8 mouse cellular contexts compared by ENCODE assay signal in the genomic region with DNA sequence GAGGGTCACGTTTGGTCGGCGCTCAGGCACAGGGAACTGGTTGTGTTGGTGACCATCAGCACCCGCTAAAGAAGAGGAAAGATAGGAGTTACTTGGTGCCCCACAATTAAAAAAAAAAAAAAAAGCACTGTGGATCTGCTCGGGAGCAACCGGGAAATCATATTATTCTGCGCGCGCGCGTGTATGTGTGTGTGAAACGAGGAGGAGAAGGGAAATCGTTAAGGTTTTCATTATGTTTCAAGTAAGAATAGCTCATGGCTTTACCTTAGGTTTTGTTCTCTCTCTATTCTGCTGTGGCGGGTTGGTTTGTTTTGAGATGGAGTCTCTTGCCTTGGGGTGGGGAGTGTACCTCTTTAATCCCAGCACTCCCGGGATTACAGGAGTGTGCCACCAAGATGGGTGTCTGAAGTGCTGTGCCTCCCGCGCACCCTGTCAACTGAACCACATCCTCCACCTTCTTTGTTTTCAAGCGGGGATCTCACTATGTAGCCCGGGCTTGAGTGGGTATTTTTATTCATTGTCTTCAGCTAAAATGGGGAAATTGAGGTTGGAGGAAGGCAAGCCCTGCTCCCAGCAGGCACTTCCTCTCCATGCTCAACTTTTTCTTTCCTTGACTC. TPM values are rescaled to one million over a fixed set of nuclear protein-coding genes. Genes with fewer than 3 reads are reported as not detected.
DNase-seq lines count a peak whose midpoint lies in the region; ATAC-seq and TF ChIP-seq lines count a peak whose summit lies in the region.

No protein-coding gene starts in this region.

- H3K9me3 ChIP-seq in heart, postnatal 0 days (replicated peaks; ENCODE audit: control insufficient read depth, low read length), result no peaks in the 10 kb centered on the region
- H3K9me3 ChIP-seq in forebrain, embryonic 15.5 days, result no peaks in the 10 kb centered on the region
- no peaks in the 10 kb centered on the region for H3K9me3 ChIP-seq in liver, embryonic 16.5 days (replicated peaks; ENCODE audit: control insufficient read depth, low read length)

- WGBS in heart, postnatal 0 days, result 3% methylated on average over 19 of the region's 19 CpGs
- 4% methylated on average over 19 of the region's 19 CpGs for WGBS in forebrain, embryonic 15.5 days
- under 1% methylated on average over 19 of the region's 19 CpGs for WGBS in liver, embryonic 16.5 days (ENCODE audit: insufficient replicate concordance)

- DNase-seq in heart, postnatal 0 days (ENCODE audit: low spot score), result no peak
- DNase-seq in heart, adult 8-10 months (ENCODE audit: low spot score), result no peak
- peak; percentile 62 for DNase-seq in MEL-GATA-1-ER (ENCODE audit: extremely low read depth, low read depth)
- DNase-seq in thymus, postnatal 36 days, result peak; percentile 16 to 20
- no peak for DNase-seq in cerebellum, postnatal 10 days
- DNase-seq in gastrocnemius, postnatal 10 days, result no peak

- peak overlapping the region; percentile 72 for H3K4me3 ChIP-seq in heart, postnatal 0 days (ENCODE audit: low read depth, low read length)
- peak overlapping the region; percentile 90 for H3K4me3 ChIP-seq in forebrain, embryonic 15.5 days
- H3K4me3 ChIP-seq in liver, embryonic 16.5 days (ENCODE audit: low read depth, low read length), result peak overlapping the region; percentile 87

- H3K27me3 ChIP-seq in heart, postnatal 0 days (ENCODE audit: control insufficient read depth, insufficient read depth, low read length), result no peaks in the 10 kb centered on the region
- no peaks in the 10 kb centered on the region for H3K27me3 ChIP-seq in forebrain, embryonic 15.5 days
- H3K27me3 ChIP-seq in liver, embryonic 16.5 days (ENCODE audit: control insufficient read depth, insufficient read depth, low read depth, low read length), result no peaks in the 10 kb centered on the region

- peaks cover 40% of the 10 kb centered on the region for H3K4me1 ChIP-seq in heart, postnatal 0 days (ENCODE audit: control insufficient read depth, insufficient read depth)
- peaks cover 46% of the 10 kb centered on the region for H3K4me1 ChIP-seq in forebrain, embryonic 15.5 days
- H3K4me1 ChIP-seq in liver, embryonic 16.5 days (ENCODE audit: control insufficient read depth, low read depth, low read length), result peaks cover 28% of the 10 kb centered on the region

- no peak for TF ChIP-seq CTCF in heart, postnatal 0 days (IDR thresholded peaks at IDR 0.05; ENCODE audit: low read depth)

- H3K36me3 ChIP-seq in heart, postnatal 0 days (replicated peaks; ENCODE audit: control insufficient read depth, insufficient read depth, low read length), result peaks cover 16% of the 10 kb centered on the region
- peaks cover 13% of the 10 kb centered on the region; the same call in 1 of the 2 replicates for H3K36me3 ChIP-seq in forebrain, embryonic 15.5 days
- peaks cover 10% of the 10 kb centered on the region for H3K36me3 ChIP-seq in liver, embryonic 16.5 days (ENCODE audit: control insufficient read depth, insufficient read depth)

- peak overlapping the region; percentile 83 for H3K27ac ChIP-seq in heart, postnatal 0 days (ENCODE audit: low read depth)
- peak overlapping the region; percentile 86 for H3K27ac ChIP-seq in forebrain, embryonic 15.5 days (replicated peaks)
- peak overlapping the region; percentile 82 for H3K27ac ChIP-seq in liver, embryonic 16.5 days (ENCODE audit: low read length)

- no peak for ATAC-seq in heart, postnatal 0 days (ENCODE audit: insufficient read depth, low read depth)
- ATAC-seq in forebrain, embryonic 15.5 days (replicated peaks), result no peak
- no peak for ATAC-seq in liver, embryonic 16.5 days (ENCODE audit: low read depth)

- H3K4me2 ChIP-seq in heart, postnatal 0 days (ENCODE audit: low read depth, low read length), result peak overlapping the region; percentile 75
- peak overlapping the region; percentile 100 for H3K4me2 ChIP-seq in forebrain, embryonic 15.5 days (replicated peaks)
- peak overlapping the region; percentile 94 for H3K4me2 ChIP-seq in liver, embryonic 16.5 days (ENCODE audit: low read depth, low read length)

- TF ChIP-seq EP300 in heart, postnatal 0 days (IDR thresholded peaks at IDR 0.05; ENCODE audit: low read depth), result no peak

- H3K9ac ChIP-seq in heart, postnatal 0 days (replicated peaks; ENCODE audit: low read depth, low read length), result peak overlapping the region; percentile 72
- H3K9ac ChIP-seq in forebrain, embryonic 15.5 days (replicated peaks), result peak overlapping the region; percentile 92
- peak overlapping the region; percentile 91 for H3K9ac ChIP-seq in liver, embryonic 16.5 days (ENCODE audit: low read depth, low read length)

RNA-seq across cellular contexts. Expression of gene Ipo13, which starts 0.8 kb away (rescaled TPM):
- 23.3 and 23.5 TPM in 2 replicates for total RNA-seq in heart, postnatal 0 days (2014; rRNA removed; ENCODE audit: low replicate concordance)
- polyA plus RNA-seq in heart, postnatal 0 days (2015; fragmentation: Nextera tagmentation; extraction: Ambion mirVana), result 30.3 and 31.8 TPM in 2 replicates
- total RNA-seq in heart, adult 8-10 months (2022), result 10 to 100 TPM; 58.9 to 86.0 (median 75.4) TPM
- 69.3 and 75.5 TPM in 2 replicates for polyA plus RNA-seq in forebrain, embryonic 15.5 days (2015; fragmentation: Nextera tagmentation; extraction: Ambion mirVana)
- polyA plus RNA-seq in liver, embryonic 16.5 days (2015; fragmentation: Nextera tagmentation; extraction: Ambion mirVana), result 17.4 and 17.5 TPM in 2 replicates
- 100 to 1,000 TPM; 146 to 154 TPM for total RNA-seq in gastrocnemius, postnatal 10 days (2021)

RNA-seq across cellular contexts. Expression of gene Artn, which starts 14.0 kb away (rescaled TPM):
- total RNA-seq in heart, postnatal 0 days (2014; rRNA removed; ENCODE audit: low replicate concordance), result not detected in 2 replicates
- 0.14 and 0.16 TPM in 2 replicates for polyA plus RNA-seq in heart, postnatal 0 days (2015; fragmentation: Nextera tagmentation; extraction: Ambion mirVana)
- total RNA-seq in heart, adult 8-10 months (2022), result under 1 TPM in 1 of 4 experiments, not detected in 3; 0.34 TPM
- 0.10 and 0.28 TPM in 2 replicates for polyA plus RNA-seq in forebrain, embryonic 15.5 days (2015; fragmentation: Nextera tagmentation; extraction: Ambion mirVana)
- 2.2 and 2.3 TPM in 2 replicates for polyA plus RNA-seq in liver, embryonic 16.5 days (2015; fragmentation: Nextera tagmentation; extraction: Ambion mirVana)
- total RNA-seq in gastrocnemius, postnatal 10 days (2021), result 1 to 10 TPM in 1 of 2 experiments, under 1 TPM in 1; 0.68 to 1.1 TPM

RNA-seq across cellular contexts. Expression of gene Dph2, which starts 23.8 kb away (rescaled TPM):
- total RNA-seq in heart, postnatal 0 days (2014; rRNA removed; ENCODE audit: low replicate concordance), result 10.2 and 14.8 TPM in 2 replicates
- 6.1 and 7.2 TPM in 2 replicates for polyA plus RNA-seq in heart, postnatal 0 days (2015; fragmentation: Nextera tagmentation; extraction: Ambion mirVana)
- 1 to 10 TPM; 3.4 to 4.1 (median 3.9) TPM for total RNA-seq in heart, adult 8-10 months (2022)
- polyA plus RNA-seq in forebrain, embryonic 15.5 days (2015; fragmentation: Nextera tagmentation; extraction: Ambion mirVana), result 26.8 and 29.4 TPM in 2 replicates
- polyA plus RNA-seq in liver, embryonic 16.5 days (2015; fragmentation: Nextera tagmentation; extraction: Ambion mirVana), result 5.1 and 5.8 TPM in 2 replicates
- total RNA-seq in gastrocnemius, postnatal 10 days (2021), result 1 to 10 TPM; 3.1 to 3.3 TPM

RNA-seq across cellular contexts. Expression of gene Atp6v0b, which starts 28.5 kb away (rescaled TPM):
- total RNA-seq in heart, postnatal 0 days (2014; rRNA removed; ENCODE audit: low replicate concordance), result 314 and 356 TPM in 2 replicates
- 216 and 235 TPM in 2 replicates for polyA plus RNA-seq in heart, postnatal 0 days (2015; fragmentation: Nextera tagmentation; extraction: Ambion mirVana)
- 100 to 1,000 TPM; 108 to 133 (median 121) TPM for total RNA-seq in heart, adult 8-10 months (2022)
- polyA plus RNA-seq in forebrain, embryonic 15.5 days (2015; fragmentation: Nextera tagmentation; extraction: Ambion mirVana), result 460 and 461 TPM in 2 replicates
- 160 and 165 TPM in 2 replicates for polyA plus RNA-seq in liver, embryonic 16.5 days (2015; fragmentation: Nextera tagmentation; extraction: Ambion mirVana)
- total RNA-seq in gastrocnemius, postnatal 10 days (2021), result 10 to 100 TPM; 60.6 to 74.5 TPM

RNA-seq across cellular contexts. Expression of gene B4galt2, which starts 32.3 kb away (rescaled TPM):
- total RNA-seq in heart, postnatal 0 days (2014; rRNA removed; ENCODE audit: low replicate concordance), result 33.0 and 35.9 TPM in 2 replicates
- 5.9 and 6.1 TPM in 2 replicates for polyA plus RNA-seq in heart, postnatal 0 days (2015; fragmentation: Nextera tagmentation; extraction: Ambion mirVana)
- total RNA-seq in heart, adult 8-10 months (2022), result 1 to 10 TPM; 4.2 to 5.1 (median 4.4) TPM
- polyA plus RNA-seq in forebrain, embryonic 15.5 days (2015; fragmentation: Nextera tagmentation; extraction: Ambion mirVana), result 45.2 and 52.6 TPM in 2 replicates
- polyA plus RNA-seq in liver, embryonic 16.5 days (2015; fragmentation: Nextera tagmentation; extraction: Ambion mirVana), result 0.76 and 1.3 TPM in 2 replicates
- 10 to 100 TPM; 12.3 to 15.0 TPM for total RNA-seq in gastrocnemius, postnatal 10 days (2021)

Comparison
In these comparisons a context has a peak if more than half of its experiments do, and no peak if none do; other contexts are left out.
1. DNase-seq: peak in MEL-GATA-1-ER (single experiment) and thymus, postnatal 36 days (2 of 2); none in heart, postnatal 0 days (single experiment), heart, adult 8-10 months (single experiment), cerebellum, postnatal 10 days (0 of 2) and gastrocnemius, postnatal 10 days (single experiment).
2. Peak in every context shown above with its lines, with median percentiles within 50 percentile points of each other: H3K27ac ChIP-seq, H3K4me2 ChIP-seq, H3K4me3 ChIP-seq and H3K9ac ChIP-seq.